Mouse (Mus musculus) frontal cortex, postnatal 14 days (tissue): ENCODE measurements at regions not wholly inside any gene's neighbourhood (a gene's known extent, or its start where the extent isn't known, plus 50 kb on each side); places are given as distances from the start of the nearest gene placed in this dataset.

Experiments
- DNase-seq, 2 experiments: peaks; one replicate each; pipeline ENCODE4 v3.0.0; 2022; ENCODE audit warnings: low spot score in 2 of 2

DNA sequence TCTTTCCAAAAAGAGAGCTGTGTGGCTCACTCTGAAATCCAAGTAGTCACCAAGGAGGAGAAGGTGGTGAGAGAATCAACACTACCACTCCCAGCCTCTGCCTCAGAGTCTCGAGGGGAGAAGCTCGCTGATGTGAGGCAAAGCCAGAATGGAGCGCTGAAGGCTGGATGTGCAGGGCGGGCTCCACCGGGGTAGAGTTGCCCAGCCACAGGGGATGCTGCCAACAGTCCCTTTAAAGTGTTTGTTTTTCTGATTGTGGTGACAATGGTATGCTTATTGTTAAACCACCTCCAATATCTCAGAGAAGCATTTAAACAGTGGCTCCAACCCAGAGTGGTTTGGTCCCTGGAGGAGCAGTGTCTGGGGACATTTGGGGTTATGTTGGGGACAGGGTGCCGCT, 110.7 kb upstream of the Ptpn1 start:
- no peak for DNase-seq

DNA sequence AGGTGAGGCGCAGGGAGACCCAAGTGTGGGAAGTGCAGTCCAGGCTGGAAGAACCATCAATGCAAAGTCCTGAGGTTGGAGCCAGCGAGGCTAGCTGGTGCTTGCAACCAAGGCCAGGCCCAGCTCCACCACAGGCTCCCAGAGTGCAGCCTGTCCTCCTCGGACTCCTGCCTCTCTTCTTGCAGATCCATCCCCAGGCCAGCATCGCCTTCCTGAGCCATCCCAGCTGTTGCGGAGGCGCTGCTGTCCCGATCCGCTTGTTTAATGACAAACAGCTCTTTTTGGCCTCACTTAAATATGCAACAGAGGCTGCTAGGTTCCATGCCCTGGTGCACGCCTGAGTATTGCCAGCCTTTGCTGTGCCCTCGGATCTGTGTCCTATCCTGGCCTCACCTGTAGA, 113.1 kb upstream of the Ptpn1 start:
- no peak for DNase-seq

DNA sequence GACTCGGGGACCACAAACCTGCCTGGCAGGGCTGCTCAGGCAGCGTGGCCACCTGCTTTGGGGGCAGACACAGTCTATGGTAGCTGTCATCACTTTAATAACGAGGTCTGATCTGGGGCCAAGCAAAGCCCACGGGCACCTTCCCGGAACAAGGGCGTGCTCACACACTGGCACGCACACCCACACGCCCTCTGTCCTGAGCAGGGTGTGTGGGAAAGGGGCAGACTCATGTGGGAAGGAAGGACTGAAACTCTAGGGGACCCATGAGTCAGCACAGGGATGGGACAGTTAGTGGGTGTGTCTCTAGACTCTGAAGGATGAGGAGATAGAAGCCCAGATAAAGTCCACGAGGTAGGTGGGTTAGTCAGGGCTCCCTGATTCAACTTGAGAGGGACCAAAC, 114.8 kb upstream of the Ptpn1 start:
- DNase-seq, result no peak

DNA sequence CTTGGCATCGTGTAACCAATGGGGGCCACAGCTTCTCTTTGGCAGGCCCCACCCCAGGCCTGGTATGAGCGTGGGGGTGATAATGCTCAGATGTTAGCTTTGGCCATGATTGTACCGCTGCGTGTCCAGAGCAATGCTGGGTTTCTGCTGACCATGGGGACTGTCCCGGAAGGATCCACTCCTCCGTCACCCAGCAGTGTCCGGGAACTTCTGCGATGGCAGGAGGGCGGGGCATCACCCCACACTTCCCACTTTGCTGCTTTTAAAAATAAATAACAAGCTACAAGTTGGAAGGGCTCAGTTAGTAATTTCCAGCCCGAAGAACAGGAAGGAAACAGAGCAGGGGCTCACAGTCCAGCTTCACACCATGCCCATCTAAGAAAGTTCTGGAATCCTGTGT, 116.7 kb upstream of the Ptpn1 start:
- DNase-seq, result no peak

DNA sequence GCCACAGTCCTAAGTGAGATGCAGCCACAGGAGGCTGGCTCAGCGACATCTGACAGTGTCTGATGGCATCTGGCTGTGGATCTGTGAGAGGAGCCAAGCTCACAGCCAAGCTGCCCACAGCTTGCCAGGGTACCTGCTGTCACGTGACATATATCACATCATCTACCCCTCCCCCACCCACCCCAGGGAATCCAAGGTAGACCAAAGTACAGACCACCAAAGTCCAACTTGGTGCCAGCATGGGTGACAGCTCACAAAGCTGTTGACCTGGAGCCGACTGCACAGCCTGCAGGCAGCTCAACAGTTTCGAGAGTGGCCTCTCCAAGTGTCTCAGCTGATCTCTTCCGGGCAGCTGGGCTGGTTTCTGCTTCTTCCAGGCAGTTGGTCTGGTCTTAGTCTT, 119.6 kb upstream of the Tmem189 start:
- no peak for DNase-seq

DNA sequence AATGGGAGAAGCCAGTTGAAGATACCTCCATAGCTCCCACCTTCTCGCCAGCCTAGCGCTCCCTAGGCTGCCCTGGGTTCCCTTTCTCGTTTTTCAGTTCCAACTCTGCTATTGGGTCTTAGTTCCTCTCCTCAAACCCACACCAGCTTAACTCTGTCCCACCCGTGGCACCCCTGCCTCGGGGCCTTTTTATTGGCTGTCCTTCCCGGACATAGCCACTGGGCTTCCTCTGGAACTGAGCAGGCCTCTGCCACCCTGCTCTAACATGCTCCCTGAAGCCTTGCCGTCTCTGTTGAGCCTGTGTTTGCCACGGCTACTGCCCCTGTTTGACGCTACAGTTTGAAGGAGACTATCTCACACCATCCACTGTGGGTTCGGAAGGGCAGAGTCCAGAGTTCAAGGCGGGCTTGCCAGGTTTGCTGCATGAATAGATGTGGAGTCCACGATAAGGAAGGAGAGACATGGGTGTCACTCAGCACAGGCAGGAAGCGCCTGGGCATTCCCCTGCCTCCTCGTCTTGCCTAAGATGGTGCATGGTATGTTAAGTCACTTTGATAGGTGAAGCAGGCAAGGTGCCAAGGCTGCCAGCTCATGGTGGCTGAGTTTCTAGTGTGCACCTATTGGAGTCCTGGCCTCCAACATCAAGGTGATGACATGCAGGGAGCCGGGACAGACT, 116.1 kb upstream of the Tmem189 start:
- DNase-seq, result no peak

DNA sequence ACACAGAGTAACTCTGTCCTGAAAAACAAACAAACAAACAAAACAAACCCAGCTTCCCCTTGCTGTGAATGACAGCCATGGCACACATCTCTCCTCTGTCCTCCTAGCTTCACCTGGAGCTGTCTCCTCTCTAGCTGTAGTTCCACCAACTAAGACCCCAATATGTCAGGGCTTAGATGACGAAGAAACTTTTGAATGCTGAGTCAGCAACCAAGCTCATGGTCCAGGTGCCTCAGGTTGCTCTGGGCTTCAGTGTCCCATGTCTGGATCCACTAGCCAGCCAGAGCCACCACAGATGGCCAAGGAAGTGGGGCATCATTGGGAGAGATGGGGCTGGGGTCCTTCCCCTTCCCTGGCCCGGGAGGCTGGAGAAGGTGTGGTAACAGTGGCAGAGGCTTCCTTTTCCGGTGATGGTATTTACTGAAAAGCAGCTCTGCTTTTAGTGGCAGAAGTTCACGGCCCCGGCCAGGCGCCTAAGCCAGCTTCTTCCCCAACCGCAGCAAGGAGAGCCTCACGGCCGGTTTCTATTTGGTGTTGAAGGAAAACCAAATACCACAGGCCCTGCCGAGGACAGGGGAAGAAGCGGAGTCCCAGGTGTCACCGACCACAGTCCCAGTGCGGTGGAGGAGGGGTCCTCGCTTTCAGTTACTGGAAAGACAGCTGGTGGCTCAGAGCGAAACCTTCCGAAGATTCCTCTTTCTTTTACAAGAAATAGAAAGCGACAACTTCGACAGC, 115.0 kb upstream of the Tmem189 start:
- no peak for DNase-seq

DNA sequence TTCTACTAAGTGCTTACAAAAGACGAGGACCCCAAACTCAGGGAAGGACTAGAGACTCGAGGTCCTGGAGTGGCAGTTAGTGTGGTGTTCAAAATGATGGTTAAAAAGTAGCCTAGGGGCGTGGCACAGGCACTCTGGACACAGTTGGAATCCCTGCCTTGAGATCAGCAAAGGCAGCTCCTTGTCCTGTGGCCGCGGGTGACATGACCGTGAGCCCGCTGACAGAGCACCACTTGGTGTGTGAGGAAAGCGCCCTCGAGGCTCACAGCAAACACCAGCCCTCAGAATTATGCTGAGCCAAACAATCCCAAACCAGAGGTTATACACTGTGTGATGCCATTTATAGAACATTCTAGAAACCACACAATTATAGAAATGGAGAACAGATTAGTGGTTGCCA, 112.9 kb upstream of the Tmem189 start:
- DNase-seq, result no peak

DNA sequence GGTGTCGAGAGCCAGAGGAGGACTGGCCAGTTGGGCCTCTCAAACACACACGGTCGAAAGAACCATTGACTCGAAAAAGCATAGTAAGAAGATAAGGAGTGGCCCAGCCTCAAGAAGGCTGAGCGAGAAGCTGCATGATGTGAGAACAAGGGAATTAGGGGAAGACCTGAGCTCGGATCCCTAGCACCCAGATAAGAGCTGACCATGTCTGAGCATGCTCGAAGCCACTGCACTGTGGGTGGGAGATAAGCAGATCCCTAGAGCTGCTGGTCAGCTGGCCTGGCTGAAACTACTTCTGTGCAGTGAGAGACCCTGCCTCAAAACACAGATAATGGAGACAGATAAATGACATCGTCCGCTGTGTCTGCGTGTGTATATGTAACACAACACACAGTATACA, 111.8 kb upstream of the Tmem189 start:
- no peak for DNase-seq

DNA sequence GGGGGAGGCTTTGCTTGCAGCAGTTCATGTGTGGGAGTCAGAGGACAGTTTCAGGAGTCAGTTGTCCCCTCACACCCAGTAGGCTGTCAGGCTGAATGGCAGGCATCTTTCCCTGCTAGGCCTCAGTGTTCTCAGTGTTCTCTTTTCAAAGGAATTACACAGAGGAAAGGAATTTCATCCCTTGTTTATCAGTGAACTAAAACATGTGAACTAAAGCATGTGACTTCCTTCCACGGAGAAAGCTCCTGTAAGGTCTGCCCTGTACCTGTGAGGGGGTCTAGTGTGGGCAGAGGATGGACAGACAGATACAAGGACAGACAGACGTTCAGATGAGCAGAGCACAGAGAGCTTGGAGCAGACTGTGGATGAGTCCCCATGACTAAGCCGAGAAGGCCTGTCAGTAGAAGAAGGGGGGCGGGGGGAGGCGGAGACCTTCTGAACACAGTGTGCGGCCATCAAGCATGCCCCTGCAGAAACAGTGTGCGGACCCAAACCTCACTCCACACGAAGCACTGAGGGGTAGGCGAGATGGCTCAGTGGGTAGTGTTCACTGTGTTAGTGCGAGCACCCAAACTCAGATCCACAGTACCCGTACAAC, 111.1 kb upstream of the Tmem189 start:
- DNase-seq, result no peak

DNA sequence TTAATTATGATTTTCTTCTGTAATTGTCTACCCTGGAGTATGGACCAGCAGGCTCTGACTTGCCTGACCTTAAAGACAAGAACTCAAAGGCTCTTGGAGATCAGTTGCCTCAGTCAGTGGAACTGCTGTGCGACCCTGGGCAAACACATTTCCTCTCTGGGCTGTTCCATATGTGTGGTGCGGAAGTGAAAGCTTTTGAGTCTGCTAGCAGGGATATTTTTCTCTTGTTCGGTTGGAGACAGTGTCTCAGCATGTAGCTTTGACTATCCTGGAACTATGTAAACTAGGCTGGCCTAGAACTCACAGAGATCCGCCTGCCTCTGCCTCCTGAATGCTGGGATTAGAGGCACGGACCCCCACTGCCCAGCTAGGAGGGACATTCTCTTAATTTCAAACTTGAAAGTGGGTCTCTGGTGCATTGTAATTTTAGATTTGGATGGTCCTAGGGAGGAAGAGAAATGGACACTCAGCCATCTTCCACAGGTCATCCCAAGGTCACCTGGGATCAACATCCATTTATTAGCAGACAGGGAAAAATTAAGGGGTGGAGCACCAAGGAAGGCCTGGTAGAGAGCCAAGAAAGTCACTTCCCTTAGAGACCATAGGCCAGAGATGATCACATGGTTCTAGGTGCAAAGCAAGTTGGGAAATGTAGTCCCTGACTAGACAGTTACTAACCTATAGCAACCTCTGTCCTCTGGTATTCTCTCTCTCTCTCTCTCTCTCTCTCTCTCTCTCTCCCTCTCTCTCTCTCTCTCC, 110.2 kb upstream of the Tmem189 start:
- no peak for DNase-seq

DNA sequence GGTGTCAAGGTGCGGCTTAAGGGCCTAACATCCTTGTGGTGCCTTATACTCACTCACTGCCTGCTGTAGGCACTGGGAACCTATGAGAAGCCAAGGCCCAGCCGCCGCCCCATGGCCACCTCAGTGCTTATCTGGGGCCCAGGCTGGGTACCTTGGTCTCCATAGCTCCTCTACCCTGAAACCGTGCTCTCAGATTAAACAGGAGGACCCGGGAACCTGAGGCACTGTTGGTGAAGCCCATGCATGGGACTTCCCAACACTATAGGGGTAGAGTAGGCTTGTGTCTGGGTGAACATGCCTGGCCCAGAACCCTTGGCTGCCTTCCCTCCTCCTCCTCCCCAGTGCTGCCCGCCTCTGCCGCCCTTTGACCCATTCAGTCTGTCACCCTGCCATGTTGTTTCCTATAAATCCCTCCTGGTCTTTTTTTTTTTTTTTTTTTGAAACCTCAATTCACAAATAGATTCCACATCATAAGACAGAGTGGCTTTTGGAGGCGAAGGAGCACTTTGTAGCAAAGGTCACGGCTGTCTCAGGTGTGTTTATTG, 109.4 kb upstream of the Tmem189 start:
- DNase-seq, result no peak

DNA sequence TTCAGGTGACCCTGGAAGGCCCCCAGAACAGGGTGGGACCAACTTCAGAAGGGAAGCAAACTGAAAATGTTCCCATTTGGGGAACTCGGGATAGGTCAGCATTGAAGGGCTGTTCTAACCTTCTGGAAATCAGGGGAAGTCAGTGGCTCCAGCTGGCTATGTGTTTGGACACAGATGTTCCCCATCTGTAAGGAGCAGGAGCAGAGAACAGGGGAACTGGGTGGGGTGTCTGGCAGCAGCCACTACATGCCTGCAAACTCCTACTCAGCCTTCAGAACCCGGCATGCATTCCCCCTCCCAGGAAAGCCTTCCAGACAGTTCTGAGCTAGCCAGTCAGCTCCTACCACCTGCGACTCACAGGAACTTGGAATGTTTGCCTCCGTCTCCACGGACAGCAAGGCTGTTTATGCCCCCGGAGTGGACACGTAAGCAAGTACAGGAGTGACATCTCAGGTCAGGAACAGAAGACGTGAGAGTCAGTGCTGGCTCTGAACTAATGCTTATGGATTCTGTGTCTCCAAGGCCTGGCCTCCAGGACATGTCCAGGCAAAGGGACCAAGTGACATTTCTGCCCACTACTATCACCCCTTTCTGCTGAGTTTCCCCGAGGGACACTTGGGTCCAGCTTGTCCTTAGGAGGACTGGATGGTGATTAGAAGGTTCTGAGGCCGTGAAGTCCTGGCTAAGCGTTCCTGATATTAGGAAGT, 108.6 kb upstream of the Tmem189 start:
- no peak for DNase-seq

DNA sequence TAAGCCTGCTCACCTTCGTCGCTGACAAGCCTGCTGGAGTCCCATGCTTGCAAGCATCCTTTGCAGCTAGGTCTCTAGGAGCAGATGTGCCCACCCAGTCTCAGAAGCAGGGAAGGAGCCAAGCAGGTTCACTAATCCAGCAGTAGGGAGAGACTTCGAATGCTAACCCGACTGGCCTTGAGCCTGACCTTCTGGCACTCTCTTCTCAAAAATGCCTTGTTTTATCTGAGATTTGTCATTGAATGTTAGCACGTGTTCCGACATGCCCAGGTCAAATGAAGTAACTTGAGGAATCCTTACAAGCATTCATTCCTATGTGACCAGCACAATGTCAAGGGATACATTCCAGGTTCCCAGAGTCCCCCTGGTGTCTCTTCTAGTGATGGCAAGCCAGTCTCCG, 105.9 kb upstream of the Tmem189 start:
- DNase-seq, result no peak

DNA sequence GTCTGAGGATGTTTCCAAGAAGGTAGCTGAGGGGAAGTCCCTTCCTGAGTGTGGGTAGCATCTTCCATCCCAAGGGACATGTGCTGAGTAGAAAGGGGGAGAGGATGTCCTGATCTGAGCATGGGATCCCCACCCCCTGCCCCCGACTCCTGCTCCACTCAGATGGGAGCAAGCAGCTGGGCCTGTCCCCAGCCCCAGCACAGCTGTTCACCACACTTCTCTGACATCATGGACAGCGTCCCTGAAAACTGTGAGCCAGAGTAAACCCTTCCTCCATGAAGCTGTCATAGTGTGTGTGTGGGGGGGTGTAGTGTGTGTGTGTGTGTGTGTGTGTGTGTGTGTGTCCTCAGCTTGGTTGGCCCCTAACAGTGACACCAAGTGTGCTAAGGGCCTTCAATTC, 104.3 kb upstream of the Tmem189 start:
- DNase-seq, result no peak

DNA sequence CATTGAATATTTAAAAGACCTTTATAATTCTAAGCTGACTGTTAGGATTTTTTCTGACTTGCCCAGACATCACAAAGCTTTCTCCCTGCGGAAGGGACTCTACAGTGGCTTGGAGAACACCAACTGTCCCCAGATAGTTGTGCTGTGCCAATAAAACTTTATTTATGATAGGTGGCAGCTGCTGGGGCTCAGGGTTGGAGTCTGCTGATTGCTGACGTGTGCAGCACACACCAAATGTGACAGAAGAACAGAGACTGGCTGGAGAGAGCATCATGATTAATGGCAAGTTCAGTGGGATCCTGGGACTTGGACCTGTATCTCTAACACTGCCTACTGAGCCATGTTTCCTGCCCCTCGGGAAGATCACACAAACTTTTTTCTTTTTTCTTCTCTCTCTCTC, 103.1 kb upstream of the Tmem189 start:
- DNase-seq, result no peak

DNA sequence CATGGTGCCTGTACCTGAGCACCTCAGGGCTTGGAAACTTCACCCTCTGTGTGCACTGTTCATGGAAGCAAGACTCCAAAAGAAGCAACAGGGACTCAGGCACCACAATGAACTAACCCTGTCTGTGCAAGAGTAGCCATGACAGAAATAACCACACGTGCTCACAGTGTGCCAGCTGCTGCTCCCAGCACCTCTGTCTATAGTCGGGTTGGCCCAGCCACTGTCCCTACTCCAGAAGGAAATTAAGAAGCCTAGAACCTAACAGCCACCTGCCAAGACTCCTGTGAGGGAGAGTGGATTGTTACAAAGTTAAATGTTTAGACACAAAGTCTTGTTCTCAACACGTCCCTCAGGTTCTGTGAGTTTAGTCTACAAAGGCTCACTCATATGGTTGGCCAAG, 102.7 kb upstream of the Tmem189 start:
- no peak for DNase-seq

DNA sequence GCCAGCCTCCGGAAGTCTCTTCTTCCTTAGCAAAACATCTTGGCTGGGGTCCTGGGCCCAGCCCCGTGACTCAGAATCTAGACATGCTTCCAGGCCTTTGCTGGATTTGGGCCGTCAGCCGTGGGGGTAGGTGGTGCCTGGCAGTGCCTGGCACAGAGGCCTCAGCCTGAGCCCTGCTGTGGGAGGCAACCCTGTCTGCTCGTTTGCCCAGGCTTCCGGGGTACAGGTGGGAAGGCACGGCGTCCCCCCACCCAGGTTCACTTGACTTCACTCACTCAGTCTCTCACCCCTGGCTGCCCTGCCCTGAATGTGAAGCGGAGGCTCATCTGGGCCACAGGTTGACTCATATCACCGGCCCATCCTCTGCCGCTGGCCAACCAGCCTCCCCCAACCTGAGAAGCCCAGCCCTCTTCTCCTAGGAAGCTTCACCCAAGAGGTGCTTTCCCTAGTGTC, 99.9 kb upstream of the Tmem189 start:
- DNase-seq, result no peak

DNA sequence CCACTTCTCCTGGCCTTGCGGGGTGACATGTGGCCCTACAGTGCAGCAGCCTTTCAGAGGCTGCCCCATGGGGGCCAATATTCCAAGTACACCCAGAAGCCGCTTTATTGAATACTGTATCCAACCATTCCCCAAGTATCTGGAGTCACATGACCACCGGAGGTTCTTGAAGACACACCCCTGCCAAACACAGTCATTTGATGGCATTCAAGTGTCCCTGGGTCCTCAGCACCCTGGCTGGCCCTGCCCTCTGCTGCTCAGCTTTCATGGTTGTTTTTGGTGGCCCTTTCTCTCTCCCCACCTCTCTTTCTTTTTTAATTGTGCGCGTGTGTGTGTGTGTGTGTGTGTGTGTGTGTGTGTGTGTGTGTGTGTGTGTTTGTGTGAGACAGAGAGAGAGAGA, 97.3 kb upstream of the Tmem189 start:
- DNase-seq, result no peak

DNA sequence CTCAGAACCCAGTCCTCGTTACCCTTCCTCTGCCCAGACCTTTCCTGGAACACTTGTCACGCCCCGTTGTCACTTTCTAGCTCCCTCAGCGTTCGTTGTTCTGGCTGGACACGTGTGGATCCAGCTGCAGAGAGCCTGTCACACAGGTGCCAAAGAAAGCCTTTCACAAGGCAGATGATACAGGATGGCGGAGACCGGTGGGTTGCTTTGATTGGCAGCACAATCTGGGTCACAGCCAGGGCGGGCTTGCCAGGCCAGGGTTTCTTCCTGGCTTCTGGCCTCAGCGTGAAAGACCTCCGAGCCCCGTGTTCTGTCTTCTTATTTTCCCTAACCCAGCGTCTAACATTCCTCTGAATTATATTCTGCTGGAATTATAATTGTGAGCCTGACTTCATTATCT, 94.7 kb upstream of the Tmem189 start:
- DNase-seq, result no peak

DNA sequence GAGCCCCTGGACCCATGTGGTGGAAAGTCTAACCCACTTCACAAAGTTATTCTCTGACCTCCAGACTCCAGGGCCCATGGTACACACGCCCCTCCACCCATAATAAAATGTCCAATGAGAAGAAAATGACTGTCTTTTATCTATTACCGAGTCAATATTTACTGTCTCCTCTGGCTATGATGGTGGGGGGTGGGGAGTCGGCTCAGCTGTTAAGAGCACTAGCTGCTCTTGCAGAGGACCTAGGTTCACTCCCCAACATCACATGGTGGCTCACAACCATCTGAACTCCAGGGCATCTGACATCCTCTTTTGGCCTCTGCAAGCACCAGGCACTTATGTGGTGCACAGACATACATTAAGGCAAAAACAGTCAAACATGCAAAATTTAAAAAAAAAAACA, 93.8 kb upstream of the Tmem189 start:
- no peak for DNase-seq
